Mouse (Mus musculus): Measurements from ENCODE around the gene Idh3g.
A peak's percentile ranks its signal among the peaks of the same experiment; 100 is the strongest.

The Idh3g gene

GRCm38 (mm10) chrX:73786364-73787224 is at the start of gene Idh3g, which contains the start of gene Ssr4:
Gene Idh3g (minus strand): TSS chrX:73786897.
Gene Ssr4 (plus strand): TSS chrX:73787028.
- DNase-seq (ENCODE audit: low read depth, low spot score), result peak; percentile 97

- DNase-seq (ENCODE audit: low read depth, low spot score), result no peak
Measured at GRCm38 (mm10) chrX:73835731-73836130, 49.0 kb upstream of the Idh3g start.

GRCm38 (mm10) chrX:73824185-73825151 is 37.8 kb upstream of the Idh3g start, which contains the start of gene Pdzd4:
Gene Pdzd4 (minus strand): TSS chrX:73824969.
- peak; percentile 64 for DNase-seq (ENCODE audit: low read depth, low spot score)

GRCm38 (mm10) chrX:73823747-73824146 is 37.0 kb upstream of the Idh3g start:
- peak; percentile 68 for DNase-seq (ENCODE audit: low read depth, low spot score)

GRCm38 (mm10) chrX:73816596-73817314 is 30.1 kb upstream of the Idh3g start:
- DNase-seq (ENCODE audit: low read depth, low spot score), result peak; percentile 61

GRCm38 (mm10) chrX:73815072-73815471 is 28.4 kb upstream of the Idh3g start:
- DNase-seq (ENCODE audit: low read depth, low spot score), result peak; percentile 48

GRCm38 (mm10) chrX:73805814-73806213 is 19.1 kb upstream of the Idh3g start:
- peak; percentile 45 for DNase-seq (ENCODE audit: low read depth, low spot score)

- DNase-seq (ENCODE audit: low read depth, low spot score), result peak; percentile 74
Measured at GRCm38 (mm10) chrX:73798502-73798901, 11.8 kb upstream of the Idh3g start.

- peak; percentile 59 for DNase-seq (ENCODE audit: low read depth, low spot score)
Measured at GRCm38 (mm10) chrX:73797511-73797910, 10.8 kb upstream of the Idh3g start.

- DNase-seq (ENCODE audit: low read depth, low spot score), result no peak
Measured at GRCm38 (mm10) chrX:73793505-73793904, 6.8 kb upstream of the Idh3g start.

- DNase-seq (ENCODE audit: low read depth, low spot score), result no peak
Measured at GRCm38 (mm10) chrX:73793039-73793438, 6.3 kb upstream of the Idh3g start.

GRCm38 (mm10) chrX:73788501-73788900 is 1.8 kb upstream of the Idh3g start:
- no peak for DNase-seq (ENCODE audit: low read depth, low spot score)

GRCm38 (mm10) chrX:73787225-73787558 is 495 bp upstream of the Idh3g start:
- no peak for DNase-seq (ENCODE audit: low read depth, low spot score)

- DNase-seq (ENCODE audit: low read depth, low spot score), result no peak
Measured at GRCm38 (mm10) chrX:73785666-73786065, 1.0 kb downstream of the Idh3g start.

- DNase-seq (ENCODE audit: low read depth, low spot score), result no peak
Measured at GRCm38 (mm10) chrX:73782227-73782626, 4.5 kb downstream of the Idh3g start.

- peak; percentile 40 for DNase-seq (ENCODE audit: low read depth, low spot score)
Measured at GRCm38 (mm10) chrX:73774802-73775483, 11.8 kb downstream of the Idh3g start.

- DNase-seq (ENCODE audit: low read depth, low spot score), result no peak
Measured at GRCm38 (mm10) chrX:73774168-73774760, 12.4 kb downstream of the Idh3g start, which contains the start of gene Srpk3. Gene Srpk3 (plus strand): TSS chrX:73774405.

GRCm38 (mm10) chrX:73767267-73767666 is 19.4 kb downstream of the Idh3g start:
- peak; percentile 38 for DNase-seq (ENCODE audit: low read depth, low spot score)

- no peak for DNase-seq (ENCODE audit: low read depth, low spot score)
Measured at GRCm38 (mm10) chrX:73765311-73765710, 21.4 kb downstream of the Idh3g start.

- DNase-seq (ENCODE audit: low read depth, low spot score), result no peak
Measured at GRCm38 (mm10) chrX:73758611-73759290, 27.9 kb downstream of the Idh3g start.
